In the genomic region with DNA sequence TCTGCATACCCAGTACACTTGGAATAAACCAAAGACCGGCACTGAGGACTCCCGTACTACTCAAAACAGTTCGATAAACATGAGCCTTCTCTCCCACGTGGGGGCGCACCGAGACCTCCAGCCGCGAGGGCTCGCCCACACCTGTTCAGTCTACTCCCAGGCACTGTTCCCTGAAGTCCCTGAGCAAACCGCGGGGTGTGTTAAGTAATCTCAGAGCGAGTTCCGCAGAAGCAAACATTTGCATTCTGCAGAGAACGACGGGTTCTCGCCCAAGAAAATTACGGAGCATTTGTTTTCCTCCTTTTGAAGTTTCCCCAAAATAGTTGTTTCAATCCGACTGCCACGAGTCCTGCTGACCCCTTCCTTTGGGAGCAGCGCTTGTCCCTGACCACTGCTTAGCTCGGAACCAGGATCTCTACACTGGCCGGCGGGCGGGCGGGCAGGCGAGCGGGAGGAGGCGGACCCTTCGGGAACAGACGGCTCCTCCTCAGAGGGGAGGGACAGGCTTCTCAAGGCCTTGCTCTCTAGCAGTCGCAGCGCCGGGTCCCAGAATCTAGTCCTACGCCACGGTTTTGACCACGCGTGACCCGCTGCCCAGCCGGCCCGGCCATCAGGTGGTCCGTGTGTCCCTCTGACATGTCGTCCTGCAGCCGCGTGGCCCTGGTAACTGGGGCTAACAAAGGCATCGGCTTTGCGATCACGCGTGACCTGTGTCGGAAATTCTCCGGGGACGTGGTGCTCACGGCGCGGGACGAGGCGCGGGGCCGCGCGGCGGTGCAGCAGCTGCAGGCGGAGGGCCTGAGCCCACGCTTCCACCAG, we compare ENCODE assay signal across 8 mouse cellular contexts. TPM values are rescaled to one million over a fixed set of nuclear protein-coding genes. Genes with fewer than 3 reads are reported as not detected.
A peak's percentile ranks its signal among the peaks of the same experiment; 100 is the strongest.
DNase-seq lines count a peak whose midpoint lies in the region; ATAC-seq lines count a peak whose summit lies in the region.

A gene (plus strand): TSS at position 527 of the 819 bp plus-strand sequence.

- H3K36me3 ChIP-seq in hindbrain, embryonic 16.5 days (ENCODE audit: control insufficient read depth, insufficient read depth, low read length) = no peaks in the 10 kb centered on the region
- no peaks in the 10 kb centered on the region for H3K36me3 ChIP-seq in macrophage (ENCODE audit: inconsistent target)

- H3K79me2 ChIP-seq in macrophage (ENCODE audit: inconsistent target) = no peaks in the 10 kb centered on the region

- peaks cover 22% of the 10 kb centered on the region for H3K27me3 ChIP-seq in hindbrain, embryonic 16.5 days (replicated peaks; ENCODE audit: control insufficient read depth, insufficient read depth, low read length)

- peaks cover 15% of the 10 kb centered on the region for H3K4me1 ChIP-seq in hindbrain, embryonic 16.5 days (ENCODE audit: control insufficient read depth, insufficient read depth, low read depth, low read length)

- under 1% methylated on average over 63 of the region's 63 CpGs for WGBS in hindbrain, embryonic 16.5 days
- WGBS in macrophage (ENCODE audit: missing documents) = 1% methylated on average over 63 of the region's 63 CpGs

- H3K4me3 ChIP-seq in hindbrain, embryonic 16.5 days (ENCODE audit: low read length) = peak within 1 kb of the TSS; percentile 47
- peak within 1 kb of the TSS; percentile 38 for H3K4me3 ChIP-seq in macrophage (ENCODE audit: inconsistent target)

- peak within 1 kb of the TSS; percentile 64 for H3K9ac ChIP-seq in hindbrain, embryonic 16.5 days (ENCODE audit: low read depth, low read length)

- H3K27ac ChIP-seq in hindbrain, embryonic 16.5 days (ENCODE audit: low read depth, low read length) = no peak within 1 kb of the TSS
- no peak within 1 kb of the TSS for H3K27ac ChIP-seq in macrophage

- H3K9me3 ChIP-seq in hindbrain, embryonic 16.5 days (ENCODE audit: control insufficient read depth, low read length) = no peaks in the 10 kb centered on the region

- peak; percentile 72 for DNase-seq in T-cell, adult 2 months (ENCODE audit: low spot score)
- peak; percentile 53 to 68 for DNase-seq in gastrocnemius, adult 8-10 months (ENCODE audit: low spot score in 2 of 2)
- peak; percentile 63 to 79 for DNase-seq in left cerebral cortex, adult 8-10 months (ENCODE audit: low spot score in 2 of 2)
- peak; percentile 78 to 82 for DNase-seq in right cerebral cortex, adult 2 months (ENCODE audit: low spot score in 2 of 2)
- peak; percentile 60 for DNase-seq in urinary bladder, adult 2 months (ENCODE audit: low spot score)

- ATAC-seq in common myeloid progenitor, adult 5-6 weeks (replicated peaks; ENCODE audit: low read depth, poor library complexity, severe bottlenecking) = peak; percentile 72
- peak; percentile 81 for ATAC-seq in hindbrain, embryonic 16.5 days

- peak within 1 kb of the TSS; percentile 84 for H3K4me2 ChIP-seq in hindbrain, embryonic 16.5 days (ENCODE audit: low read length)

RNA-seq across cellular contexts. Expression of the gene that starts here (rescaled TPM):
- total RNA-seq in common myeloid progenitor, adult 5-6 weeks (2017) = not detected in 2 replicates
- 1 to 10 TPM in 3 of 4 experiments, under 1 TPM in 1; 0.89 to 1.6 (median 1.4) TPM for total RNA-seq in gastrocnemius, adult 8-10 months (2022)
- polyA plus RNA-seq in hindbrain, embryonic 16.5 days (2015; fragmentation: Nextera tagmentation; extraction: Ambion mirVana) = 2.6 and 4.1 TPM in 2 replicates
- total RNA-seq in left cerebral cortex, adult 8-10 months (2022) = 10 to 100 TPM; 16.5 to 20.8 (median 18.6) TPM
- 1 to 10 TPM in 15 of 26 experiments, under 1 TPM in 3, not detected in 8; 0.70 to 6.8 (median 1.5) TPM for total RNA-seq in macrophage (2018; cell fraction: chromatin; rRNA removed)
- total RNA-seq in macrophage (2018; cell fraction: cytosol; rRNA removed) = 10 to 100 TPM in 12 of 26 experiments, 1 to 10 TPM in 14; 4.8 to 17.5 (median 9.3) TPM
- total RNA-seq in macrophage (2018; cell fraction: nucleus; rRNA removed) = 1 to 10 TPM in 25 of 26 experiments, under 1 TPM in 1; 0.87 to 9.8 (median 2.9) TPM
- 9.0 to 19.4 TPM (median 16.4 TPM) in 3 replicates for polyA plus RNA-seq in macrophage (2018)
- 18.0 and 21.7 TPM in 2 replicates for polyA plus RNA-seq in urinary bladder, adult 2 months (2012; rRNA removed)

Comparison
In these comparisons a context has a peak if more than half of its experiments do, and no peak if none do; other contexts are left out.
1. RNA of the gene that starts here (total RNA-seq): 16.5 to 20.8 TPM in left cerebral cortex, adult 8-10 months; 0.89 to 1.6 TPM in gastrocnemius, adult 8-10 months and not detected in common myeloid progenitor, adult 5-6 weeks; every median in the first group is over 4 times any median in the second.
2. Peak in ATAC-seq in common myeloid progenitor, adult 5-6 weeks; RNA of the gene not detected or under 1 TPM.
3. Peak in every context shown above with its lines, with median percentiles within 50 percentile points of each other: DNase-seq.